Mouse (Mus musculus): ENCODE data around the gene Fam78b. TPM values are rescaled to one million over a fixed set of nuclear protein-coding genes. Genes with fewer than 3 reads are reported as not detected.

Gene Fam78b
- polyA plus RNA-seq, 1 experiment = 1.6 TPM

DNA sequence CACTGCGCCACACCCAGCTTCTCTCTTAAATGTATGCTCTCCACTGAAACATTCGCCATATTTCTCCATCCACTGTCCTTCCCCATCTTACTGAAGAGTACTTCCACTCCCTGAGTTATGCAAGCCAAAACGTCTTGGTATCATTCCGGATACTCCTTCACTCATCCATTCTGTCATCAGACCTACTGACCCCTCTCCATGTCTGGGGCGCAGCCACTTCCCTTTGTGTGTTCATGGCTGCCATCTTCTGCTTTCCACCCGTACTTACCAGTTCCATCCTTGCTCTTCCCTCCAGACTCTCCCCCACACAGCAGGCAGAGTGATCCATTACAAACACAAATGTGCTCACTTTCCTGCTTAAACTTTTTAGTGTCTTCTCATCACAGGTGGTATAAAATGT is 6.1 kb downstream of the Fam78b start:
- H3K4me3 ChIP-seq (ENCODE audit: control insufficient read depth, insufficient read depth, low read length) = no peak overlapping the region
- peaks cover 3% of the 10 kb centered on the region; the same call in 1 of the 2 replicates for H3K27me3 ChIP-seq (ENCODE audit: control insufficient read depth, insufficient read depth, low read length)
- H3K4me1 ChIP-seq (replicated peaks; ENCODE audit: control insufficient read depth, insufficient read depth, low read length) = no peaks in the 10 kb centered on the region
- no peak for DNase-seq
- no peak overlapping the region for H3K27ac ChIP-seq (ENCODE audit: control insufficient read depth, insufficient read depth, low read length)
- no peaks in the 10 kb centered on the region for H3K36me3 ChIP-seq (ENCODE audit: control insufficient read depth, insufficient read depth, low read length)
- WGBS = 87% methylated on average over 6 of the region's 6 CpGs
- no peak for TF ChIP-seq POLR2A (IDR thresholded peaks at IDR 0.05; ENCODE audit: control insufficient read depth, extremely low read depth, insufficient read depth, low read length, poor library complexity)
- no peak for TF ChIP-seq CTCF (IDR thresholded peaks at IDR 0.05; ENCODE audit: borderline replicate concordance, control insufficient read depth, extremely low read depth, insufficient read depth, low read length, poor library complexity)

DNA sequence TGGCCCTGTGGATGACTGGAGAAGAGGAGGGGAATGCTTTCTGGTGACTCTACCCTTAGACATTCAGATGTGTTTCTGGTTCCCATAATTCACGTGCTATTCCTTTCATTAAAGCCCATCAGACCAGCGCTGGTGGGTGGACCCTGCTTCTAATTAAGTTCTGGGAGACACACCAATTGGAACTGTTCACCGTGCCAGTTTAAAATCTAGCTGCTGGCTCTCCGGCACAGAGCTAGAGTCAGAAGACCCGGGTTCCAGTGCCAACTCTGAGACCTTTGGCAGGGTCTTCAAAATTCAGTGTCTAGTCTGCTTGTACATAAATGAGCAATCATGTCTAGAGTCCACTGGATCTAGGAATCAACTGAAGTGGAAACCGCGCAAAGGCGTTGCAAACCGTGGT is 9.0 kb downstream of the Fam78b start:
- DNase-seq = no peak
- 97% methylated on average over 9 of the region's 9 CpGs for WGBS
- Histone ChIP-seq H3K27me3 (ENCODE audit: control insufficient read depth, insufficient read depth, low read length) (no peaks in the 10 kb centered on the region), H3K4me3 (ENCODE audit: control insufficient read depth, insufficient read depth, low read length) (no peak overlapping the region), H3K4me1 (replicated peaks; ENCODE audit: control insufficient read depth, insufficient read depth, low read length) (no peaks in the 10 kb centered on the region), H3K27ac (ENCODE audit: control insufficient read depth, insufficient read depth, low read length) (no peak overlapping the region), H3K36me3 (ENCODE audit: control insufficient read depth, insufficient read depth, low read length) (no peaks in the 10 kb centered on the region)
- no peak for TF ChIP-seq CTCF (IDR thresholded peaks at IDR 0.05; ENCODE audit: borderline replicate concordance, control insufficient read depth, extremely low read depth, insufficient read depth, low read length, poor library complexity)
- no peak for TF ChIP-seq POLR2A (IDR thresholded peaks at IDR 0.05; ENCODE audit: control insufficient read depth, extremely low read depth, insufficient read depth, low read length, poor library complexity)

DNA sequence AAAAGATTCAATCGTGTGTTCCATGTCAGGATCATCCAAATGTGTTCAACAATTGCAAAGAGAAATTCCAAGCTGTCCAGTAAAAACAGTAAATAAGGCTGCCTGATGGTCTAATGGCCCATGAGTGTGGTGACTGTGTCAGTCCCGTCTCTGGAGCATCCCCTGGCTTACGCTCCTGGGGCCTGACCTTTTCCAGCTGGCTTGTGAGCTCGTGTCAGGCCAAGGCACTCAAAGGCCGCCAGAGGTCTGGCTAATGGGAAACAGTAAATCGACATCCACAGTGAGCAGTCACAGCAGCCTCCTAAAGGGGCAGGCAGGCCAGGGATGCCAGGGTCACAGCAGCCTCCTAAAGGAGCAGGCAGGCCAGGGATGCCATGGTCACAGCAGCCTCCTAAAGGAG is 10.1 kb downstream of the Fam78b start:
- Histone ChIP-seq H3K36me3 (ENCODE audit: control insufficient read depth, insufficient read depth, low read length) (no peaks in the 10 kb centered on the region), H3K27me3 (ENCODE audit: control insufficient read depth, insufficient read depth, low read length) (no peaks in the 10 kb centered on the region), H3K27ac (ENCODE audit: control insufficient read depth, insufficient read depth, low read length) (no peak overlapping the region), H3K4me3 (ENCODE audit: control insufficient read depth, insufficient read depth, low read length) (no peak overlapping the region), H3K4me1 (replicated peaks; ENCODE audit: control insufficient read depth, insufficient read depth, low read length) (no peaks in the 10 kb centered on the region)
- TF ChIP-seq POLR2A (IDR thresholded peaks at IDR 0.05; ENCODE audit: control insufficient read depth, extremely low read depth, insufficient read depth, low read length, poor library complexity) (no peak), CTCF (IDR thresholded peaks at IDR 0.05; ENCODE audit: borderline replicate concordance, control insufficient read depth, extremely low read depth, insufficient read depth, low read length, poor library complexity) (no peak)
- WGBS = 67% methylated on average over 6 of the region's 6 CpGs
- no peak for DNase-seq

DNA sequence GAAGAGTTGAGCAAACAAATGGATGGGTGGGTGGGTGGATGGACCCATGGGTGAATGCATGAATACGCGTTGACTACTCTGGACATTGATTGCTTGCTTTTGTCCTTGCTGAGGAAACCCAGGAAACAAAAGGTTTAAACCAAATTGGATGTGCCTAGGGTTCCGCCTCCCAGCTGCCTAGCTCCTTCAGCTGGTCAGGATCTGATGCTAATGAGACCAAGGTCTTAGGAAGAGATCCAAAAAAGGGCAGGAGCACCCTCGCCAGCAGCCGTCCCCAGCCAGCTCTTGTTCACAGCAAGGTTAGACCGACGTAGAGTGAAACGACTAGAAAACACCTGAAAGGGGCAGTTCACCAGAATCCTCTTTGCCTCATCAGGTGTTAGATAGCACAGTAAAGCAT is 11.4 kb downstream of the Fam78b start:
- no peak for DNase-seq
- Histone ChIP-seq H3K4me3 (ENCODE audit: control insufficient read depth, insufficient read depth, low read length) (no peak overlapping the region), H3K4me1 (replicated peaks; ENCODE audit: control insufficient read depth, insufficient read depth, low read length) (no peaks in the 10 kb centered on the region), H3K27me3 (ENCODE audit: control insufficient read depth, insufficient read depth, low read length) (no peaks in the 10 kb centered on the region), H3K27ac (ENCODE audit: control insufficient read depth, insufficient read depth, low read length) (no peak overlapping the region), H3K36me3 (ENCODE audit: control insufficient read depth, insufficient read depth, low read length) (no peaks in the 10 kb centered on the region)
- no peak for TF ChIP-seq POLR2A (IDR thresholded peaks at IDR 0.05; ENCODE audit: control insufficient read depth, extremely low read depth, insufficient read depth, low read length, poor library complexity)
- TF ChIP-seq CTCF (IDR thresholded peaks at IDR 0.05; ENCODE audit: borderline replicate concordance, control insufficient read depth, extremely low read depth, insufficient read depth, low read length, poor library complexity) = no peak
- 96% methylated on average over 8 of the region's 8 CpGs for WGBS

DNA sequence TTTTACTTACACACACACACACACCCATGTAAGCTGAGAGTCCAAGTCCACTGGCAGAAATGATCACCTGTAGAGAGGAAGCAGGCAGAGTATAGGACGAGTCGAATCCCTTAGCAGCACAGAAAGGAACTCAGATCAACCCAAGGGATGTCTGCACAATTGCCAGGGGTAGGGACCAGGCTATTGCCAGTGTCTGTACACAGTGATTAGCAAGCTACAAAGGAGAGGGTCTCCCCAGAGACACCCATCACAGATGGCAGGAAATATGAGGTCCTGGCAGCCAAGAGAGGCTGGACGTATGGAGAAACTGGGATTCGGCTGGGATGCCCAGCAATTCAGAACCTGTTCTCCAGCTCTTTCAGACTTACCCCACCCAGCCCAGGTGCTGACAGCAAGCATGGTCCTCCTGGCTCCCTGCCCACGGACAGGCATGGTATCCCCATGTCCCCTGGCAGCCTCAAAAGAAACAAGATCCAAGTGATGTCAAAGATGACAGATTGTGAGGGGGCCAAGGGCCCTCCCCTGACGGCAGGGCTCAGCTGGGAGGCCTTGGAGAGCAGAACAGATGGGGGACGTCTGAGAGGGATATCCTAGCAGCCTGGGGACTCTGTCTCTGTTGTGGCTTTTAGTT is 12.1 kb downstream of the Fam78b start:
- H3K27me3 ChIP-seq (ENCODE audit: control insufficient read depth, insufficient read depth, low read length) = no peaks in the 10 kb centered on the region
- H3K36me3 ChIP-seq (ENCODE audit: control insufficient read depth, insufficient read depth, low read length) = no peaks in the 10 kb centered on the region
- no peaks in the 10 kb centered on the region for H3K4me1 ChIP-seq (replicated peaks; ENCODE audit: control insufficient read depth, insufficient read depth, low read length)
- 66% methylated on average over 7 of the region's 7 CpGs for WGBS
- no peak for DNase-seq
- H3K4me3 ChIP-seq (ENCODE audit: control insufficient read depth, insufficient read depth, low read length) = no peak overlapping the region
- no peak for TF ChIP-seq POLR2A (IDR thresholded peaks at IDR 0.05; ENCODE audit: control insufficient read depth, extremely low read depth, insufficient read depth, low read length, poor library complexity)
- TF ChIP-seq CTCF (IDR thresholded peaks at IDR 0.05; ENCODE audit: borderline replicate concordance, control insufficient read depth, extremely low read depth, insufficient read depth, low read length, poor library complexity) = no peak
- H3K27ac ChIP-seq (ENCODE audit: control insufficient read depth, insufficient read depth, low read length) = no peak overlapping the region

DNA sequence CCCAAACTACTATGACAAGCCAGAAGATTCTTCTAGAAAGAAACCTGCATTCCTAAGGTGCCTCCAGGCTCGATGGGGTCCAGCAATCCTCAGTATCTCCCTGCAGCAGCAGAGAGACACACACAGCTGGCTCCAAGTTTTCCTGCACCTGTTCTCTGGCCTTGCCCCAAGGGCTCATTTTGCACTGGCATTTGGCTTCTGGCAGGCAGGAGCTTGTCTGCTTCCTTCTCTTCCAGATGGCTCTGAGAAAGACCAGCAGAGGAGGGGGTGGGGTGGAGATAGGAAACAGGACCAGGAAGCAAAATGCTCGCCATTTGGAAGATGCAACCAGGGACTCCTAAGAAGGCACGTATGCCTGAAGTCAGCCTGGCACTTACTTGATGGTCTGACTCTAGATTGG is 15.1 kb downstream of the Fam78b start:
- no peak overlapping the region for H3K4me3 ChIP-seq (ENCODE audit: control insufficient read depth, insufficient read depth, low read length)
- H3K27ac ChIP-seq (ENCODE audit: control insufficient read depth, insufficient read depth, low read length) = no peak overlapping the region
- no peaks in the 10 kb centered on the region for H3K27me3 ChIP-seq (ENCODE audit: control insufficient read depth, insufficient read depth, low read length)
- DNase-seq = no peak
- no peaks in the 10 kb centered on the region for H3K4me1 ChIP-seq (replicated peaks; ENCODE audit: control insufficient read depth, insufficient read depth, low read length)
- WGBS = 65% methylated on average over 3 of the region's 3 CpGs
- no peaks in the 10 kb centered on the region for H3K36me3 ChIP-seq (ENCODE audit: control insufficient read depth, insufficient read depth, low read length)
- no peak for TF ChIP-seq POLR2A (IDR thresholded peaks at IDR 0.05; ENCODE audit: control insufficient read depth, extremely low read depth, insufficient read depth, low read length, poor library complexity)
- no peak for TF ChIP-seq CTCF (IDR thresholded peaks at IDR 0.05; ENCODE audit: borderline replicate concordance, control insufficient read depth, extremely low read depth, insufficient read depth, low read length, poor library complexity)

DNA sequence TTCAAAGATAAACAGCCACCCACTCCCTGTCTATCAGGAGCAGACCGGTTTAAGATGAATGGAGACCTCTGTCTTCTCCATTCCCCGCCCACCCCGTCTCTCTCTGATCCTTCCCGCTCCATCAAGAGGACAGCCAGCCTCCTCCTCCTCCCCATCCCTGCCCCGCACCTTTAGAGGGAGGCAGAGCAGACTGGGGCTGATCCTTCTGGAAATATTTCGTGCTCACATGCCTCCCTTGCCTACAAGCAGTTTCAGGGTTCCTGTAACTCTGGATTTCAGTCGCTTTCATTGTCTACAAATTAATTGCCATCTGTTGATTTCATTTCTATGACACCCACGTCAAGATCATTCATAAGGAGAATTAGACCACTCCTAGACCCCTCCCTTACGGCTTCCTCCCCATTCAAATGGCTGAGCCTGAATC is 20.8 kb downstream of the Fam78b start:
- no peak overlapping the region for H3K4me3 ChIP-seq (ENCODE audit: control insufficient read depth, insufficient read depth, low read length)
- H3K4me1 ChIP-seq (replicated peaks; ENCODE audit: control insufficient read depth, insufficient read depth, low read length) = no peaks in the 10 kb centered on the region
- TF ChIP-seq POLR2A (IDR thresholded peaks at IDR 0.05; ENCODE audit: control insufficient read depth, extremely low read depth, insufficient read depth, low read length, poor library complexity) = no peak
- no peak for TF ChIP-seq CTCF (IDR thresholded peaks at IDR 0.05; ENCODE audit: borderline replicate concordance, control insufficient read depth, extremely low read depth, insufficient read depth, low read length, poor library complexity)
- 70% methylated on average over 9 of the region's 9 CpGs for WGBS
- H3K27ac ChIP-seq (ENCODE audit: control insufficient read depth, insufficient read depth, low read length) = no peak overlapping the region
- no peaks in the 10 kb centered on the region for H3K27me3 ChIP-seq (ENCODE audit: control insufficient read depth, insufficient read depth, low read length)
- H3K36me3 ChIP-seq (ENCODE audit: control insufficient read depth, insufficient read depth, low read length) = no peaks in the 10 kb centered on the region
- DNase-seq = no peak
